Mouse (Mus musculus) limb, embryonic 12.5 days (tissue): Measurements from ENCODE around the gene Wdr70. TPM values are rescaled to one million over a fixed set of nuclear protein-coding genes. Genes with fewer than 3 reads are reported as not detected.

Source experiments
- ATAC-seq: fragments of 200-750 bp; cut with Nextera tagmentation; 2 replicates; pipeline ENCODE4 v1.8.0; 2017; ENCODE audit warnings: low read depth, moderate TSS enrichment; ENCODE audit not compliant: insufficient number of reproducible peaks, insufficient read depth, low FRiP score, low TSS enrichment
- H3K27ac ChIP-seq: fragments of 300-500 bp; sonication (generic); 2 replicates; pipeline ENCODE4 v1.5.1; 2016; ENCODE audit warnings: mild to moderate bottlenecking, moderate library complexity
- H3K27me3 ChIP-seq: fragments of 300-500 bp; sonication (generic); 2 replicates; pipeline ENCODE4 v1.6.1; 2016; ENCODE audit warnings: mild to moderate bottlenecking, moderate library complexity
- H3K36me3 ChIP-seq: fragments of 300-500 bp; sonication (generic); 2 replicates; pipeline ENCODE4 v1.6.1; 2016; ENCODE audit warnings: mild to moderate bottlenecking, moderate library complexity
- H3K4me1 ChIP-seq: fragments of 300-500 bp; sonication (generic); replicated peaks from 2 replicates; pipeline ENCODE4 v1.6.1; 2016
- H3K4me2 ChIP-seq: fragments of 300-500 bp; sonication (generic); 2 replicates; pipeline ENCODE4 v1.6.1; 2016; ENCODE audit warnings: mild to moderate bottlenecking, moderate library complexity
- H3K4me3 ChIP-seq: fragments of 300-500 bp; sonication (generic); replicated peaks from 2 replicates; pipeline ENCODE4 v1.5.1; 2016; ENCODE audit warnings: mild to moderate bottlenecking
- H3K9ac ChIP-seq: fragments of 300-500 bp; sonication (generic); replicated peaks from 2 replicates; pipeline ENCODE4 v1.6.1; 2016; ENCODE audit warnings: mild to moderate bottlenecking, moderate library complexity
- H3K9me3 ChIP-seq: fragments of 300-500 bp; sonication (generic); 2 replicates; pipeline ENCODE4 v1.6.1; 2016; ENCODE audit warnings: mild to moderate bottlenecking, moderate library complexity
- whole genome bisulfite sequencing: fragments of 180-500 bp; shearing (Covaris S2); methylation state at CpG from one replicate; pipeline ENCODE4 v1.1.7; 2016; 5-methylcytosine and 5-hydroxymethylcytosine counted together
- polyA plus RNA-seq: library from polyadenylated mRNA; unstranded; fragments of >200 nt; fragmentation: Nextera tagmentation; extraction: Ambion mirVana; gene quantifications from 2 replicates; pipeline ENCODE4 v1.2.1, GENCODE M21; 2016

Gene Wdr70
- polyA plus RNA-seq, 1 experiment from 2014 or later, result 62.2 TPM

DNA sequence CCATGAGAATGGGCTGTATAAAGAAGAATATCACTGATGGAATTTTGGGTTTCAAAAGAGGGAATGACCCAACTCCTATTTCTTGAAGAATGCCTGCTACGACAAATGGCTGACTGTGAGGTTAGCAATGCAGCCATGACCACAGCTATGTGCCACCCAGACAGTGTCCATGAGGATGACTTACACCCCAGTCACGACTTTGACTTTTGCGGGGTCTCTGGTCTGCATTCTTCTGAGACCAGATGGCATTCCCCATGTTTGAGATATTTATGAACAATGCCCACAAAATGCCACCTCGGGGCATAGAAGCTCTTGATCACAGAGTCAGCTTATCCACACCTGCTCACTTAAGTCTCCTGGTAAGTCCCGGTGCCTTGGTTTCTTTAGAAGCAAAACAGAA lies 236.1 kb downstream of the Wdr70 start:
- 85% methylated on average over 5 of the region's 5 CpGs for WGBS
- H3K9me3 ChIP-seq, result no peaks in the 10 kb centered on the region
- H3K4me3 ChIP-seq, result no peak overlapping the region
- no peak overlapping the region for H3K9ac ChIP-seq
- H3K4me2 ChIP-seq, result no peak overlapping the region
- no peaks in the 10 kb centered on the region for H3K4me1 ChIP-seq
- H3K27ac ChIP-seq, result no peak overlapping the region
- H3K36me3 ChIP-seq, result no peaks in the 10 kb centered on the region
- no peaks in the 10 kb centered on the region for H3K27me3 ChIP-seq
- no peak for ATAC-seq

DNA sequence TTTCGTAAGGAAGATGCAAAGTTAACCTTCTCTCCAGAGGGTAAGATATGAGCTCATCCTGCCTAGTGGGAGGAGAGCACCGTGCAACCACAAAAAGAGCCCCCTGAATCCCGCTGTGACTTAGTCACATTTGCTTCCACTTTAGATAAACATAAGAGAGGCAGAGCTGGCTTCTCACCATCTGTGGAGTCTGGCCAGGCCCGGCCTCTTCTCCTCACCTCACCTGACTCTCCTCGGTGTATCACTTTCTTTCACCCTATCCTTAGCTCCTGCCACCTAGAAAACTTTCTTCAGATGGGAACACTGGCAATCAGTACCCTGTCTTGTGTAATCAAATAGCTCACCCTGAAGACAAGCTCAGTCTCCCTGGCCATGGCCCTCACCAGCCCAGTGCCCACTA lies 240.2 kb downstream of the Wdr70 start:
- Histone ChIP-seq H3K4me3 (no peak overlapping the region), H3K4me2 (no peak overlapping the region), H3K27me3 (no peaks in the 10 kb centered on the region), H3K4me1 (no peaks in the 10 kb centered on the region), H3K9me3 (no peaks in the 10 kb centered on the region), H3K9ac (no peak overlapping the region), H3K36me3 (no peaks in the 10 kb centered on the region), H3K27ac (no peak overlapping the region)
- ATAC-seq, result no peak
- 87% methylated on average over 5 of the region's 5 CpGs for WGBS

DNA sequence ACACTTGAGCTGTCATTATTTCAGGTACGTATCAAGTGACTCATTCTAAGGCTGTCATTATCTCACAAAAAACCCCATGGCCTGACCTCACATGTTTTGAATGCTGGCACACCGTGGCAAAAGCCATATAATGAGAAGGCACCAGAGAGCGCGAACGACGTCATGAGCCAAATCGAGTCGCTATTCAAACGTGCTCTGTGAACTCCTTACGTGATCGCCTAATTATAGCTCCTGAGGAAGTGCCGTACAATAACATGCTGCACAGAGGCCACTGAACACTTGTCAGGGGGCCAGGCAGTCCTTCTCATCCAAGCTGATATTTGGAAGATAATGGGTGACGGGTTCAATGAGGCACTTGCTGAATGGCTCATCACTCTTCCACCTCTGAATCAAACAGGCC lies 241.6 kb downstream of the Wdr70 start:
- no peaks in the 10 kb centered on the region for H3K36me3 ChIP-seq
- H3K4me1 ChIP-seq, result no peaks in the 10 kb centered on the region
- 82% methylated on average over 13 of the region's 13 CpGs for WGBS
- H3K4me2 ChIP-seq, result no peak overlapping the region
- H3K9me3 ChIP-seq, result no peaks in the 10 kb centered on the region
- no peak for ATAC-seq
- no peaks in the 10 kb centered on the region for H3K27me3 ChIP-seq
- no peak overlapping the region for H3K27ac ChIP-seq
- no peak overlapping the region for H3K4me3 ChIP-seq
- no peak overlapping the region for H3K9ac ChIP-seq

- Histone ChIP-seq H3K9ac (no peak overlapping the region), H3K4me2 (no peak overlapping the region), H3K27ac (no peak overlapping the region), H3K4me1 (no peaks in the 10 kb centered on the region), H3K9me3 (no peaks in the 10 kb centered on the region), H3K4me3 (no peak overlapping the region), H3K36me3 (no peaks in the 10 kb centered on the region), H3K27me3 (no peaks in the 10 kb centered on the region; the same call in 1 of the 2 replicates)
- no peak for ATAC-seq
- WGBS, result 83% methylated on average over 4 of the region's 4 CpGs
Measured at GRCm38 (mm10) chr15:7842398-7842797, 256.6 kb downstream of the Wdr70 start.

GRCm38 (mm10) chr15:7841664-7842063 lies 257.3 kb downstream of the Wdr70 start:
- no peaks in the 10 kb centered on the region; the same call in 1 of the 2 replicates for H3K27me3 ChIP-seq
- no peak for ATAC-seq
- no peaks in the 10 kb centered on the region for H3K4me1 ChIP-seq
- H3K4me2 ChIP-seq, result no peak overlapping the region
- H3K9me3 ChIP-seq, result no peaks in the 10 kb centered on the region
- H3K36me3 ChIP-seq, result no peaks in the 10 kb centered on the region
- H3K27ac ChIP-seq, result no peak overlapping the region
- H3K9ac ChIP-seq, result no peak overlapping the region
- no peak overlapping the region for H3K4me3 ChIP-seq
- whole genome bisulfite sequencing, result 90% methylated on average over 1 of the region's 1 CpGs

DNA sequence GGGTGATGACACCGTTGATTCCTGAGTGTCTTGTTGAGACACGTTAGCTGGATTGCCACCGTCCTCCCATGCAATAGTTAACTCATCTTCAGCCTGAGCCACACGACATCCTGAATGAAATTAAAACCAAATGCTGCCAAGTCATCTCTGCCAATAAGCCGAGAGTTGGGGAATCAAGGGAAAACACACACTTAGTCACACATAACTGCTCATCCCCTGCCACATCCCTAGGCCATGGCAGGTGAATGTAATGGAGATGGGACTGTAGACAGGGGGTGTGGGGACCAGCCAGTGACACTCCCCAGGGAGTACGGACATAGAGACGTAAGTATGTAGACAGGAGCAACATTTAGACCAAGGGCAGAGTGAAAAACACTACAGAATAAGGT lies 260.1 kb downstream of the Wdr70 start:
- no peaks in the 10 kb centered on the region; the same call in 1 of the 2 replicates for H3K27me3 ChIP-seq
- no peak overlapping the region for H3K27ac ChIP-seq
- H3K9ac ChIP-seq, result no peak overlapping the region
- ATAC-seq, result no peak
- no peaks in the 10 kb centered on the region for H3K4me1 ChIP-seq
- H3K9me3 ChIP-seq, result no peaks in the 10 kb centered on the region
- H3K36me3 ChIP-seq, result no peaks in the 10 kb centered on the region
- no peak overlapping the region for H3K4me2 ChIP-seq
- no peak overlapping the region for H3K4me3 ChIP-seq
- 63% methylated on average over 7 of the region's 7 CpGs for WGBS

DNA sequence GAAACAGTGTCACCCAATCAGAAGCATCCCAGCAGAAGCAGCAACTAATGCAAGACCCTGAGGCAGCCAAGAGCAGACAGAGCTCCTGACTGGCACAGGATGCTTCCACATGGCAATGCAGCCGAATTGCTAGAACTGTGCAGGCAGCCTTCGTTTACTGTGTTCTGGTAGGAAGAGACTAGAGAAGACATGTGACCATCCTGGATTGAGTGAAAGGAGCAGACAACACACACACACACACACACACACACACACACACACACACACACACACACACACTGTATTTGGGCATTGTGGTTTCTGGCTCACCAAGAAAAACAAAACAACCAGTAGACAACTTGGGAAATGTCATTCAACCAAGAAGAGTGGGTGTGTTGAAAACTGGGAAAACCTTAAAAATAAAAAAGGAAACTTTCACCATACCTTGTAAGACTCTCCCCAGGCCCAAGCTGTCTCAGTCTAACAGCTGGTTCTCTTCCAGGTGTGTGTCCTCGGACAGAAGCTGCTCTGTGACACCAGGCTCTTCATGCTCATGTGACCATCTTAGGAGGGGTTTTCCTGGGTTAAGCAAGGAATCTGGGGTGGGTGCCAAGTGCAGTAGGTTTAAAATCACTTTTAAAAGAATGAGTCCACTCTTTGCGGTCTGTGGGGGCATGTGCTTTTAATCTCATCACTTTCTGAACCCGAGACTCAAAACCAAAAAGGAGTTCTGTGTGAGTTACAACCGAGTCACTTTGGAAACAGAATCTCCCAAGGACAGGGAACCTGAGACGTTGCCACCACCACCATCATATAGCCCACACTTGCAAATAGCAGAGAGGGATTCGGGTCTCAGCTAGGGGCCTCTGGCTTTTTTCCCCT lies 260.7 kb downstream of the Wdr70 start:
- Histone ChIP-seq H3K4me1 (no peaks in the 10 kb centered on the region), H3K27me3 (no peaks in the 10 kb centered on the region; the same call in 1 of the 2 replicates), H3K9me3 (no peaks in the 10 kb centered on the region), H3K27ac (no peak overlapping the region), H3K9ac (no peak overlapping the region), H3K4me3 (no peak overlapping the region), H3K4me2 (no peak overlapping the region), H3K36me3 (no peaks in the 10 kb centered on the region)
- no peak for ATAC-seq
- WGBS, result 74% methylated on average over 8 of the region's 8 CpGs

GRCm38 (mm10) chr15:7835404-7835803 lies 263.6 kb downstream of the Wdr70 start:
- Histone ChIP-seq H3K4me1 (no peaks in the 10 kb centered on the region), H3K36me3 (no peaks in the 10 kb centered on the region), H3K9me3 (no peaks in the 10 kb centered on the region), H3K4me2 (no peak overlapping the region), H3K27ac (no peak overlapping the region), H3K4me3 (no peak overlapping the region), H3K9ac (no peak overlapping the region), H3K27me3 (no peaks in the 10 kb centered on the region; the same call in 1 of the 2 replicates)
- ATAC-seq, result no peak
- WGBS, result 91% methylated on average over 9 of the region's 9 CpGs

GRCm38 (mm10) chr15:7825530-7825929 lies 273.5 kb downstream of the Wdr70 start:
- H3K4me2 ChIP-seq, result no peak overlapping the region
- WGBS, result 52% methylated on average over 6 of the region's 6 CpGs
- H3K27ac ChIP-seq, result no peak overlapping the region

GRCm38 (mm10) chr15:7823886-7824285 lies 275.1 kb downstream of the Wdr70 start:
- H3K9ac ChIP-seq, result no peak overlapping the region
- WGBS, result 72% methylated on average over 6 of the region's 6 CpGs
- no peaks in the 10 kb centered on the region for H3K36me3 ChIP-seq
- H3K4me3 ChIP-seq, result no peak overlapping the region
- H3K9me3 ChIP-seq, result no peaks in the 10 kb centered on the region
- H3K27me3 ChIP-seq, result peaks cover 56% of the 10 kb centered on the region
- no peak; the same call in 1 of the 2 replicates for ATAC-seq
- H3K4me1 ChIP-seq, result no peaks in the 10 kb centered on the region
- no peak overlapping the region for H3K27ac ChIP-seq
- no peak overlapping the region for H3K4me2 ChIP-seq

More at GRCm38 (mm10) chr15:7825530-7825929, 273.5 kb downstream of the Wdr70 start:
- Histone ChIP-seq H3K9me3 (no peaks in the 10 kb centered on the region), H3K4me3 (no peak overlapping the region), H3K9ac (no peak overlapping the region), H3K4me1 (no peaks in the 10 kb centered on the region), H3K36me3 (no peaks in the 10 kb centered on the region), H3K27me3 (peaks cover 42% of the 10 kb centered on the region)
- no peak for ATAC-seq
